Mouse (Mus musculus): ENCODE data around the gene Frmd7. TPM values are rescaled to one million over a fixed set of nuclear protein-coding genes. Genes with fewer than 3 reads are reported as not detected.

Gene Frmd7
- polyA plus RNA-seq, 1 experiment from 2014 or later, result 0.23 TPM

DNA sequence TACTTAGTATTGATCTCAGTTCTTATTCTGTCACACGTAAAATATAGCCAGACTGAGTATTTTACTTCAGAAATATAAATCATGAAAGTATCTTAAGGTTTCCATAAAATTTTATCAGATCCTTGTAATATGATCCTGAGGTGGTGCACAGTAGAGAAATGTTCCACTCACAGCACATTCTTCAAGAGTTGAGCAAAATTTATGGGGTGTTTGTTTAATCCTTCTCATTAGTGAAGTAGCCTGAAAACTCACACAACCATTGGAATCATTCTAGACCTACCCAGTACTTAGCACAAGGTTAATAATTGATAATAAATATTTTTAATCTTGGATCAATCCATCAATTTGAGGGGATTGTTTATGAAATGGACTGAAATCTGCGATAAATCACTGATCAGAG, 78.7 kb downstream of the Frmd7 start:
- Histone ChIP-seq H3K27ac (no peak overlapping the region), H3K4me3 (no peak overlapping the region), H3K4me2 (replicated peaks) (no peak overlapping the region), H3K27me3 (no peaks in the 10 kb centered on the region), H3K9me3 (no peaks in the 10 kb centered on the region), H3K36me3 (no peaks in the 10 kb centered on the region), H3K9ac (no peak overlapping the region), H3K4me1 (no peaks in the 10 kb centered on the region)
- 27% methylated on average over 2 of the region's 2 CpGs for WGBS
- ATAC-seq (ENCODE audit: insufficient number of reproducible peaks, insufficient read depth, low FRiP score, low TSS enrichment), result no peak

DNA sequence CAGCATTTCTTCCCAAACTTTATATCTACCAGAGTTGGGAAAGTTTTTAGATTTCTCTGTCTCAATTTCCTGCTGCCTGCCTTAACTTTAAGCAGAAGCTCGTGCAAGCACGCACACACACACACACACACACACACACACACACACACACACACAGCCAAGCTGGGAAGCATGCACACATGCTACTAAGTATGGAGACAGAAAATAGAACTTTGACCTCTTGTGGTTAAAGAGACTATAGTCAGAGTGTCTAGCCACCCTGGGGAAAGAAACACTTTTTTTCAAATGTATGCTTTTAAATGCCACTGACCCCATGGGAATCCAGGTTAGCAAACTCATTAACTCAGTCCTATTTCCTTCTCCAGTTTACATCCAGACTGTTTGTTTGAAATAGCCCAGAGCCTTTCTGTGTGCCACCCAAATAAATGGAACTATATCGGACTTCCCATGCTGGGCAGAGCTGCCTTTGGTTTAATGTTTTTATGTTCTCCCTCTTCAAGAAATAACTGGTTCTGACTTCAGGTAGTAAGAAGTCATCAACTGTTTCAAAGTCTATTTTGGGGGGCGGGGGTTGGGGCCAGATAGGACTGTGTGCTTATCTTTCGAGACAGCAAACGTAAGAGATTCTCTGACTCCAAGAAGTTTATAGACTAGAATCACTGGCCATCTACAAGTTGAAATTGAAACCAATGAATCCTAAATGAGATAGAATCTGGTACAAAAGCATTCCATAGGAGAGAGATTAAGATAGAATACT, 91.9 kb downstream of the Frmd7 start:
- no peaks in the 10 kb centered on the region for H3K9me3 ChIP-seq
- no peaks in the 10 kb centered on the region for H3K36me3 ChIP-seq
- H3K4me1 ChIP-seq, result no peaks in the 10 kb centered on the region
- no peak overlapping the region for H3K9ac ChIP-seq
- no peak overlapping the region for H3K4me2 ChIP-seq (replicated peaks)
- no peak for ATAC-seq (ENCODE audit: insufficient number of reproducible peaks, insufficient read depth, low FRiP score, low TSS enrichment)
- no peak overlapping the region for H3K27ac ChIP-seq
- H3K4me3 ChIP-seq, result no peak overlapping the region
- no peaks in the 10 kb centered on the region for H3K27me3 ChIP-seq
- 78% methylated on average over 6 of the region's 6 CpGs for whole genome bisulfite sequencing

Other genes starting within 250 kb of the Frmd7 start
- gene Stk26, start 101.7 kb downstream of the Frmd7 start, polyA plus RNA-seq (2016; fragmentation: Nextera tagmentation; extraction: Ambion mirVana), result 13.0 and 16.5 TPM in 2 replicates
- 37.0 and 38.2 TPM in 2 replicates for gene Rap2c, start 75.3 kb upstream of the Frmd7 start, polyA plus RNA-seq (2016; fragmentation: Nextera tagmentation; extraction: Ambion mirVana)